Mouse (Mus musculus) neural tube, embryonic 13.5 days (tissue): ENCODE results near the gene Sptlc3. TPM values are rescaled to one million over a fixed set of nuclear protein-coding genes. Genes with fewer than 3 reads are reported as not detected.

ENCODE experiments used
- ATAC-seq: fragments of 200-750 bp; cut with Nextera tagmentation; 2 replicates; pipeline ENCODE4 v1.8.0; 2017; ENCODE audit warnings: low read depth, mild to moderate bottlenecking, moderate TSS enrichment, moderate library complexity
- H3K27ac ChIP-seq: fragments of 300-500 bp; sonication (generic); replicated peaks from 2 replicates; pipeline ENCODE4 v1.5.1; 2015; ENCODE audit warnings: moderate library complexity, mild to moderate bottlenecking, inconsistent platforms
- H3K27me3 ChIP-seq: fragments of 300-500 bp; sonication (generic); 2 replicates; pipeline ENCODE4 v1.6.1; 2015; ENCODE audit warnings: mild to moderate bottlenecking, inconsistent platforms
- H3K36me3 ChIP-seq: fragments of 300-500 bp; sonication (generic); 2 replicates; pipeline ENCODE4 v1.6.1; 2015; ENCODE audit warnings: mild to moderate bottlenecking, inconsistent platforms
- H3K4me1 ChIP-seq: fragments of 300-500 bp; sonication (generic); replicated peaks from 2 replicates; pipeline ENCODE4 v1.6.1; 2015; ENCODE audit warnings: inconsistent platforms
- H3K4me2 ChIP-seq: fragments of 300-500 bp; sonication (generic); 2 replicates; pipeline ENCODE4 v1.6.1; 2015; ENCODE audit warnings: inconsistent platforms, mild to moderate bottlenecking, moderate library complexity
- H3K4me3 ChIP-seq: fragments of 300-500 bp; sonication (generic); 2 replicates; pipeline ENCODE4 v1.5.1; 2015; ENCODE audit warnings: mild to moderate bottlenecking, inconsistent platforms
- H3K9ac ChIP-seq: fragments of 300-500 bp; sonication (generic); 2 replicates; pipeline ENCODE4 v1.6.1; 2015; ENCODE audit warnings: moderate library complexity, mild to moderate bottlenecking, inconsistent platforms
- H3K9me3 ChIP-seq: fragments of 300-500 bp; sonication (generic); 2 replicates; pipeline ENCODE4 v1.6.1; 2016; ENCODE audit warnings: inconsistent platforms
- WGBS: fragments of 180-500 bp; shearing (Covaris S2); methylation state at CpG from one replicate; pipeline ENCODE4 v1.1.7; 2015; 5-methylcytosine and 5-hydroxymethylcytosine counted together
- polyA plus RNA-seq: library from polyadenylated mRNA; unstranded; fragments of >200 nt; fragmentation: Nextera tagmentation; extraction: Ambion mirVana; gene quantifications from 2 replicates; pipeline ENCODE4 v1.2.1, GENCODE M21; 2015

The Sptlc3 gene
- polyA plus RNA-seq, 1 experiment from 2014 or later, result 0.08 TPM

- no peak for ATAC-seq
- H3K9me3 ChIP-seq, result no peaks in the 10 kb centered on the region
- 0 out of 2 replicates have a peak, but pooled peaks cover 3% of the 10 kb centered on the region for H3K27me3 ChIP-seq
- H3K4me2 ChIP-seq, result no peak overlapping the region
- WGBS, result 64% methylated on average over 7 of the region's 7 CpGs
- H3K4me3 ChIP-seq, result no peak overlapping the region
- no peaks in the 10 kb centered on the region for H3K36me3 ChIP-seq
- no peak overlapping the region for H3K27ac ChIP-seq
- no peak overlapping the region for H3K9ac ChIP-seq
- H3K4me1 ChIP-seq, result no peaks in the 10 kb centered on the region
These were observed 148.2 kb downstream of the Sptlc3 start for GRCm38 (mm10) chr2:139641757-139642385.

DNA sequence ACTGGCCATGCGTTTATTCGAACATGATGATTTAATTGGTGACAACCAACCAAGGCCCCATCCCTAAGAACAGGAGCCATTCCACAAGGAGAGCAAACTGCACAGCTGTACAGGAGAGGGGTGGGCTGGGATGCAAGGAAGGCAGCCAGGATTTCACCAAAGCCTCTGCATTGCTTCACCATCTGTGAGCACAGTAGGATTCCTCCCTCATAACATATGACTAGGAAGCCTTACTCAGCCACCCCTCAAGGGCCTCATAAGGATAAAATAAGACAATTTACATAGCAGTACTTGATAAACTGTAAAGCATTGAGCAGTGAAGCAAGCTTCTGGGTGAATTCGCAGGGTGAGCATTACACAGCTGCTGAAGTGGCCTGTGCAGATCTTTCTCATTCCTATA, 155.8 kb downstream of the Sptlc3 start:
- Histone ChIP-seq H3K9ac (no peak overlapping the region), H3K36me3 (no peaks in the 10 kb centered on the region), H3K27me3 (0 out of 2 replicates have a peak, but pooled peaks cover 3% of the 10 kb centered on the region), H3K9me3 (no peaks in the 10 kb centered on the region), H3K4me3 (no peak overlapping the region), H3K4me2 (no peak overlapping the region), H3K4me1 (peaks cover 7% of the 10 kb centered on the region), H3K27ac (peak overlapping the region; percentile 52; the same call in 1 of the 2 replicates)
- WGBS, result 65% methylated on average over 3 of the region's 3 CpGs
- peak; percentile 94 for ATAC-seq

DNA sequence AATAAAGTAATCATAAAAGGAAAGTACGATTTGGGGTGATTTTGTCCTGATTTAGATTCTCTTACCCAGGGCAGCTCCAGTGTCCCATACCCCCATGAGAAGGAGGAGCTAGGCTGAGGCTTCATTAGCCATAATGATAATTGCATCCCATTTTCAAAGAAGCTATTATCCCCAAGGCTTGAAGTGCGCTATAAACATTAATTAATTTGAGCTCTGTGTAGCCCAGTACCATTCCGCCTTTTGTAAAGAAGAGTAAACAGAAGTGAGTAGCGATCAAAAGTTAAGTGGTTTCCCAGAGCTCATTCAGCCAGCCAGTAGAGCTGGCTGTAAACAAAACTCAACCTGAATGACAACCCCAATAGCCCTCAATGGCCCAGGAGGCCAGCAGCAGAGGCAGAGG, 163.0 kb downstream of the Sptlc3 start:
- peak; percentile 89 for ATAC-seq
- WGBS, result 12% methylated on average over 4 of the region's 4 CpGs
- H3K9ac ChIP-seq, result no peak overlapping the region

DNA sequence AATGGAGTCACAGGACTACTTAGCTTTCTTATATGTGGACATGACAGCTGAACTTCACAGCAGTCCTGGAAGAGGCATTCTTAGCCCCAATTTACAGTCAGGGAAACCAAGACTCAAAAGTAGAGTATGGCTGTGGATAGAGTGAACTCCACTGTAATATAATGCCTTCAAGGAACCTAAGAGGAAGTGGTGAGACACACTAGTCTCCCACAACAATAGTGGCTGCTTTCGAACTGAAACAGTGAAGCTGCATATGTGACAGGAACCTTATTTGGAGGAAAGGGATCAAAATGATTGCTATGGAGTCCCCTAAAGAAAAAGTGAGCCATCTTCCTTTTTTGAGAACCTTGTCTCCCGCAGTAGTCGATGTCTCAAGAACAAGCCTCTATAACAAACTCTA, 178.1 kb downstream of the Sptlc3 start:
- H3K4me1 ChIP-seq, result peaks cover 9% of the 10 kb centered on the region
- WGBS, result 87% methylated on average over 3 of the region's 3 CpGs
- H3K36me3 ChIP-seq, result no peaks in the 10 kb centered on the region
- H3K9me3 ChIP-seq, result no peaks in the 10 kb centered on the region
- peaks cover 14% of the 10 kb centered on the region for H3K27me3 ChIP-seq
- H3K4me2 ChIP-seq, result no peak overlapping the region
- no peak overlapping the region for H3K27ac ChIP-seq
- no peak overlapping the region for H3K4me3 ChIP-seq
- ATAC-seq, result no peak
- H3K9ac ChIP-seq, result no peak overlapping the region

More for the DNA sequence above, 163.0 kb downstream of the Sptlc3 start:
- H3K4me3 ChIP-seq, result no peak overlapping the region
- H3K4me2 ChIP-seq, result no peak overlapping the region
- H3K4me1 ChIP-seq, result peaks cover 14% of the 10 kb centered on the region
- no peaks in the 10 kb centered on the region for H3K9me3 ChIP-seq
- H3K27me3 ChIP-seq, result no peaks in the 10 kb centered on the region
- H3K36me3 ChIP-seq, result no peaks in the 10 kb centered on the region
- no peak overlapping the region for H3K27ac ChIP-seq

DNA sequence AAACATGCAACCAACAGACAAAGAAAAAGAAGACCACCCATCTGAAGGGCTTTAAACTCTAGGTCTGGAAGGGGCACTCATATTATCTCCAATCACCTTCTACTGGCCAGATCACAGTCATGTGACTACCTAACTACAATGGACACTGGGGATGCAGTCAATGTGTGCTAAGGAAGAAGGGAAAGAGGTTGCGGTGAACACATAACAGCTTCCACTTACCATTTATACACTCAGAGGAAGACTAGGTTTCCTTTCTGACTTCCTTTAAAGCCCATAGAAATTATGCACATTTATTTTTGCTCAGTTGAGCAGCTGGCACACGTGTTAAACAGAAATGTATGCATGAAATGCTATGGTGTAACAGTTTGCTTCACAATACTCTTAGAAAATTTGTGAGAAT, 178.7 kb downstream of the Sptlc3 start:
- H3K27ac ChIP-seq, result no peak overlapping the region
- H3K27me3 ChIP-seq, result peaks cover 14% of the 10 kb centered on the region
- no peaks in the 10 kb centered on the region for H3K9me3 ChIP-seq
- no peak overlapping the region for H3K4me2 ChIP-seq
- peaks cover 14% of the 10 kb centered on the region for H3K4me1 ChIP-seq
- no peaks in the 10 kb centered on the region for H3K36me3 ChIP-seq
- H3K9ac ChIP-seq, result no peak overlapping the region
- H3K4me3 ChIP-seq, result no peak overlapping the region
- 71% methylated on average over 2 of the region's 2 CpGs for WGBS
- no peak for ATAC-seq

DNA sequence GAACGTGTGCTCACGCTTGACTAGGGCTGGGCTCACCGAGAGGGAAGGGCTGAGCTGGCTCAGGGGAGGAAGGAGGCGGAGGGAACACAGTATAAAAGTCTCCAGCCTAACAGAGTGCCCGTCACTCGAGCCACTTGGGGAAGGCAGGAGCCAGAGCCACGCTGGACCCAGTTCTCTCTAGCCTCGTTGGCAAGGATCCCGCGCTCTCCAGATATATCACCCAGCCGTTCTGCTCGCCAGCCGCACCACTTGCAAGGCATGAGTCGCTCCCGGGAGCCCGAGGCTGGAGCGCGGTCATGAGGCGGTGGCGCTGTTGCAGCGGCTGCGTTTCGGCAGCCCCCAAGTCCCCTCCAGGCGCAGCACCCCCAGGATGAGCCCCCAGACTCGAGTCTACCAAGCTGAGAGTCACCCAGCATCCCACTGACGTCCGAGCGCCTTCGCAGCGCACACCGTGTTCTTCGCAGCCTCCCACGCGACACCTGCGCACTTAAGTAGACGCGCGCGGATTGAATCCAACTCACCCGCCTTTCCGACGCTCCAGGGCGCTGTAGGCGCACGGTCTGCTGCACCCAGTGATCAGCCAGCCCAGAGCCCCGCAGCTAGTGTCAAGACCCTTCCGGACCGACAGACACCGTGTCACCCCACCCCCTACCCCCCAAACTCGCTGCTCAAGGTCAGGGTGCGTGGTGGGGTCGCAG, 183.5 kb downstream of the Sptlc3 start:
- peak overlapping the region; percentile 85; the same call in 1 of the 2 replicates for H3K27ac ChIP-seq
- ATAC-seq, result peak; percentile 66

GRCm38 (mm10) chr2:139677809-139678274, 184.1 kb downstream of the Sptlc3 start, which contains the start of gene Ism1:
Ism1 (plus strand) TSS chr2:139678178.
- peak within 1 kb of the TSS; percentile 100 for H3K4me2 ChIP-seq
- H3K27me3 ChIP-seq, result peaks cover 29% of the 10 kb centered on the region
- peak within 1 kb of the TSS; percentile 85 for H3K27ac ChIP-seq
- ATAC-seq, result peak; percentile 83
- H3K9ac ChIP-seq, result peak within 1 kb of the TSS; percentile 93
- no peaks in the 10 kb centered on the region for H3K36me3 ChIP-seq
- H3K4me3 ChIP-seq, result peak within 1 kb of the TSS; percentile 93
- WGBS, result under 1% methylated on average over 29 of the region's 39 CpGs
- peaks cover 19% of the 10 kb centered on the region for H3K4me1 ChIP-seq
- H3K9me3 ChIP-seq, result no peaks in the 10 kb centered on the region

More for the DNA sequence above, 183.5 kb downstream of the Sptlc3 start:
- no peaks in the 10 kb centered on the region for H3K36me3 ChIP-seq
- under 1% methylated on average over 52 of the region's 52 CpGs for WGBS
- H3K9me3 ChIP-seq, result no peaks in the 10 kb centered on the region
- H3K27me3 ChIP-seq, result peaks cover 29% of the 10 kb centered on the region
- H3K9ac ChIP-seq, result peak overlapping the region; percentile 93
- H3K4me3 ChIP-seq, result peak overlapping the region; percentile 93
- H3K4me1 ChIP-seq, result peaks cover 19% of the 10 kb centered on the region
- H3K4me2 ChIP-seq, result peak overlapping the region; percentile 100

DNA sequence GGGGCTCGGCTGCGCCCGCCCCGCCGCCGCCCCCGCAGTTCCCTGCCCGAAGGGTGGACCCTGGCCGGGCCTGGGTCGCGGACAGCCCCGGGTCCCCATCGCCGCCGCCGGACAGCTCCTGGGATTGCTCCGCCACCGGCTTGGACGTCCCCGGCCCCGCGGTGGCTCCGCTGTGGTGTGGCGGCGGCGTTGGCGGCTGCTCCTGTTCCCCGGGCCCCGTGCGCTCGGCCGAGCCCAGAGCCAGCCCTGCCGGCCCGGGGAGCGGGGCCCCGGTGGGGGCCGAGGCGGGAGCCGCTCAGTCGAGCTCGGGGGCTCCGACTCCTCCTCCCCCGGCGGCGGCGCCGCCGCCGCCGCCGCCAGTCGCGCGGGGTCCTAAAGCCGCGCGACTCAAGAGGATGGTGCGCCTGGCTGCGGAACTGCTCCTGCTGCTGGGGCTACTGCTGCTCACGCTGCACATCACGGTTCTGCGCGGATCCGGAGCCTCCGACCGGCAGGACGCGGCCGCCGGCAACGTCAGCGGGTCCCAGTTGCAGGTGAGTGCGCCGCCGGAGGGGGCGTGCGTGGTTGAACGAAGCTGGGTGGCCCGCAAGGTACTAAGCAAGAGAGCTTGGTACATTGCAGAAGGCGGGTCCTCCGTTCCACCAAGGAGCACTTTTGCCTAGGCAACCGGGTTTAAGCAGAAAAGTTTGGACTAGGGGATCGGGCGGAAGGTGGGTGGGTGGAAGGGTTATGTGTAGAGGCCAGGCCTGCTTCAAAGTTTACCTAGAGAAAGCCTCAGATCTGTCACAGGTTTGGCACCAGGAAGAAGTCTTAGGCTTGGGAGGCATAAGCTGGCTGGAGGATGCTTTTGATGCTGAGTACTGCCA, 184.8 kb downstream of the Sptlc3 start:
- peak overlapping the region; percentile 85 for H3K27ac ChIP-seq
- H3K9me3 ChIP-seq, result no peaks in the 10 kb centered on the region
- no peaks in the 10 kb centered on the region for H3K36me3 ChIP-seq
- peak overlapping the region; percentile 93 for H3K4me3 ChIP-seq
- peaks cover 19% of the 10 kb centered on the region for H3K4me1 ChIP-seq
- peak overlapping the region; percentile 100 for H3K4me2 ChIP-seq
- peaks cover 29% of the 10 kb centered on the region for H3K27me3 ChIP-seq
- peak; percentile 93 for ATAC-seq
- H3K9ac ChIP-seq, result peak overlapping the region; percentile 93
- WGBS, result under 1% methylated on average over 79 of the region's 84 CpGs

- 80% methylated on average over 3 of the region's 3 CpGs for WGBS
- no peaks in the 10 kb centered on the region for H3K36me3 ChIP-seq
- peaks cover 15% of the 10 kb centered on the region for H3K27me3 ChIP-seq
- no peak overlapping the region for H3K9ac ChIP-seq
- ATAC-seq, result no peak
- peaks cover 3% of the 10 kb centered on the region for H3K4me1 ChIP-seq
- no peak overlapping the region for H3K4me3 ChIP-seq
- H3K4me2 ChIP-seq, result no peak overlapping the region
- no peaks in the 10 kb centered on the region for H3K9me3 ChIP-seq
- no peak overlapping the region for H3K27ac ChIP-seq
These were observed 188.8 kb downstream of the Sptlc3 start for GRCm38 (mm10) chr2:139682540-139682939.
